Mouse (Mus musculus): ENCODE data around the gene Atp13a2.

Gene Atp13a2

GRCm38 (mm10) chr4:141005983-141006382 lies 19.3 kb downstream of the Atp13a2 start:
- DNase-seq = no peak

DNA sequence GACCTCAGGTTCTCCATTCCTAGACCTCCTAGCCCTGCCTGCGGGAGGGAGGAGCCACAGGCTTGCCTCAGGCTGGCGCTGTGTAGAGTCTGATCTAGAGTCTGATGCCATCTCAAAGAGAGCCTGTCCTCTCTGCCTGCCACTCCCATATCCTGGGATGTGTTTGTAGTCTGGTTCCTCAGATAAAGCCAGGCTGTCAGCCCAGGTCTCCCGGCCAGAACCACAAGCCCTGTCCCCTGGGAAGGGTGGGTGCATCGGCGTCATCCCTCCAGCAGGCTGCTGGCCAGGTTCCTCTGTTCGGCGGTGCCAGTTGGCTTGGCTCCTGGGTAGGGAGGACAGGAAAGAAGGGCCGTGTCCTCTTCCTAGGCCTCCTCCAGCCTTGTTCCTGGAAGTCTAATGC lies 21.4 kb downstream of the Atp13a2 start:
- peak; percentile 46 for DNase-seq

- DNase-seq = no peak
Measured at GRCm38 (mm10) chr4:141010118-141010517, 23.4 kb downstream of the Atp13a2 start, which contains the start of gene Mfap2. Mfap2 (plus strand) TSS chr4:141010418.

DNA sequence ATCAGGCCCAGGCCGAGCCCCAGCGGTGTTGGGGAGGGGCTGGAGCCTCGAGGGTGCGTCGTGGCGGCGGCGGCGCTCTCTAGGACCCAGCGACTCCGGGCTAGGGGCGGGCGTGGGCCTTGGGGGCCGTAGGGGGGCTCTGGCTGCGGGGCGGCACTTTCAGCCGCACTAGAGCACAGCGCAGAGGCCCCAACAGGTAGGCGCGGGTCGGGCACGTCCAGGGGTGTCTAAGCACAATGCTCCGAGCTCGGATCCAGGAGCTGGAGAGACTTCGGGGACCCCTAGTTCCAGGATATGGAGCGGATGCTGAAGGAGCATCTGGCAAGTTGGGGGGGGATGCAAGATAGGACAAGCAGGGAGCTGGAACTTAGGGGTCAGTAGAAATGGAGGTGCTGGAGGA lies 23.9 kb downstream of the Atp13a2 start:
- DNase-seq = no peak

GRCm38 (mm10) chr4:141010941-141011429 lies 24.3 kb downstream of the Atp13a2 start:
- no peak for DNase-seq

GRCm38 (mm10) chr4:141011556-141012328 lies 25.1 kb downstream of the Atp13a2 start:
- DNase-seq = no peak

DNA sequence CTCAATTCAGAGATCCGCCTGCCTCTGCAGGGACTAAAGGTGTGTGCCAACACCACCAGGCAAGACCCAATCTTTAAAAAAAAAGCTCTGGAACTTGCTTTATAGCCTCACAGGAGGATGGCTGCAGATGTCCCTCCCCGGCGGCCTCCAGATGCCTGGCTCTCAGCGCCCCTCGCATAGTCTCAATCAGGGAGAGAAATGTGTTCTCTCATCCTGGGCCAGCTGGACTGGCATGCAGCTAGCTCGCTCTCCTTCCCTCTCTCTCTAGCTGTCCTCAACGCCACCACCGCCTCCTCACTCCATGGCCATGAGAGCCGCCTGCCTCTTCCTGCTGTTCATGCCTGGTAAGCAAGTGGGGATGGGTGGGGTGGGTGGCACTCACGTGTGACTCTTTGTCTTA lies 25.9 kb downstream of the Atp13a2 start:
- no peak for DNase-seq

- DNase-seq = no peak
Measured at GRCm38 (mm10) chr4:141014114-141014513, 27.4 kb downstream of the Atp13a2 start.

DNA sequence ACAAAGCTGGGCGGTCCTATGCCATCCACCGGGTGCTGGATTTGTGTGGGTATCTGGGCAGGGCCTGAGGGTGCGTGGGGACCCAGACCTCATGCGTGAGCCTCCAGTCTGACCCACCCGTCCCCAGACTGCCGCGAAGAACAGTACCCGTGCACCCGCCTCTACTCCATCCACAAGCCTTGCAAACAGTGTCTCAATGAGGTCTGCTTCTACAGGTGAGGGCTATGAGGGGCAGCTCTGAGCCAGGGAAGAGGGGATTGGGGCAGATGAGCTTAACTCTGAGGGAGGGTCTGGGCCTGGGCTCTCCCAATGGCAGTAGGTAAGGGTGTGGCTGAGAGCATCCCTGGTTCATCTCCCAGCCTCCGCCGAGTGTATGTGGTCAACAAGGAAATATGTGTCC lies 28.2 kb downstream of the Atp13a2 start:
- no peak for DNase-seq

DNA sequence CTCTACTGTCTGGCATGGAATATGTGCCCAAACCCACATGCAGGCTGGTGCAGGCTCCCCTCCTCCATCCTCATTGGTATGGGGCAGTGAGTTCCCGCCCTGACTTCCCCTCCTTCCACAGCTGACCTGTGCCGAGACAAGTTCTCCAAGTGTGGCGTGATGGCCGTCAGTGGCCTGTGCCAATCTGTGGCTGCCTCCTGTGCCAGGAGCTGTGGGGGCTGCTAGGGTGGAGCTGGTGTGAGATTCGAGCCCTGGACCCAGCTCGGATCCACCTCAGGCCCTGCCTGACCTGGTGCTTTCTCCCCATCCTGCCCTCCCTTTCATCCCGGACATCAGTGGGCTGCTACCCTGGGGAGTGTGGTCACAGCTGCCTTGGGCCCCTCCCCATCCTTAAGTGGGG lies 28.7 kb downstream of the Atp13a2 start:
- DNase-seq = no peak

GRCm38 (mm10) chr4:141016311-141016710 lies 29.6 kb downstream of the Atp13a2 start:
- no peak for DNase-seq

DNA sequence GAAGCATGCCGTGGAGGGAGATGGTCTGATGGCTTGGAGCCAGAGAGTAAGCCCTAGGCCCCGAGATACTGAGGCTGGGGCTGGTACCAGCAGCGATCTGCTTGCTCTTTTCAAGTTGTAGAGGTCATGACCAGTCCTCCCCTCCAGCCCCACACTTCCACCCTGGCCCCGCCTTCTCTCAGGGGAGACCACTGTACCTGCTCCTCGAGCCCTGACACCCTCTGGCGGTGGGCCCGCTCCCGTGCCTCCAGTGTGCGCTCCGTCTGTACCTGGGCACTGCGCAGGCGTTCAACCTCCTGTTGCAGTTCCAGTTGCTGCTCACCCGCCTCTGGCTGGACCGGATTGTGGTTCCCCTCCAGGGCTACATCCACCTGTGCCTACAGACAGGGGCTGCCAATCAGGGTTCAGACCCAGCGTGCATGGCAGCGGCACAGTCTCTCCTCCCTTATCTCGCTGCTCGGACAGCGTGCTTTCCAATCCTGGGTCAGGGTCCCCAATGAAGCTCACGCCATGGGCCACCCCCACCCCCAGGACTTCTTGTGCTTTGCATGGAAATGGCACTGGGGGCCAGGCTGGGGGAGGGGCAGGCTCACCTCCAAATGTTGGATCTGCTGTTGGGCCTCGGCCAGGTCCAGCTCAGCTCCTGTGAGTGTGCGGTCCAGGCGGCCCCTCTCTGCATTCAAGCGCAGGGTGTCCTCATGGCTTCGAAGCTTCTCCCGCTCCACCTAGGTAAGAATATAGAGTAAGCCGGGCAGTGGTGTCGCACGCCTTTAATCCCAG lies 31.2 kb downstream of the Atp13a2 start:
- no peak for DNase-seq

GRCm38 (mm10) chr4:141020220-141020619 lies 33.5 kb downstream of the Atp13a2 start:
- DNase-seq = no peak

DNA sequence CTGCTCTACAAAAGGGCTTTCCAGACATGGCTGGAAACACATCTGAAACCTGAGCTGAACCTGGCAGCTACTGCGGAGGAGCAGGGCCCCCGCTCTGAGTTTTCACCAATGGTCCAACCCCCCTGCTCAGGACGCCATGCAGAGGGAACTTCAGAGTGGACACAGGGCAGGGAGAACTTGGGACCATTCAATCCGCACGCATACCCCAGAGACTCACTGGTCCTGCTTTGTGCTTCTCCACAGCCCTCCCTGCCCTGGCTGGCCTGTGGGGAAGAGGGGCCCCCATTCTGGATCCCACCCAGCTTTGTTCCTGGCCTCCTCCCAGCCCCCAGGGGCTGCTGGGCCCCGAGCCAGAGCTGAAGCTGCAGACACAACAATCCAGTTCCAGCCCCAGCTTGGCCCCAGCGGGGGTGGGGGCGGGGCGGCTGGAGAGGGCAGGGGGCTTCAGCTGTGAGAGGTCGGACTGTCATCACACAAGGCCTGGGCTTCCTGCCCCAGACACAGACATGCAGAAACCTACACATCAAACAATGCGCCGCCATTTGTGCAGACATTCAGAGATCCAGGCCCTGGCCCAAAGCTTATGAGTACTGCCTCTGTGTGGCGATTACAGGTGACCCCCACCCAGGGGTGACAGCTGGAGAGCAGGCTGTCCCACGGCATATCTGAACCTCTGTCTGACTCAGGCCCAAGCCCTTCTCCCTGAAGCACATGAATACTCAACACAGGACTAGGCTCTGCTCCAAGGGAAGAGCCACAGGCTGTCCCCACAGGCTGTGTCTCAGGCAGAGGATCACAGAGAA lies 34.3 kb downstream of the Atp13a2 start:
- no peak for DNase-seq

DNA sequence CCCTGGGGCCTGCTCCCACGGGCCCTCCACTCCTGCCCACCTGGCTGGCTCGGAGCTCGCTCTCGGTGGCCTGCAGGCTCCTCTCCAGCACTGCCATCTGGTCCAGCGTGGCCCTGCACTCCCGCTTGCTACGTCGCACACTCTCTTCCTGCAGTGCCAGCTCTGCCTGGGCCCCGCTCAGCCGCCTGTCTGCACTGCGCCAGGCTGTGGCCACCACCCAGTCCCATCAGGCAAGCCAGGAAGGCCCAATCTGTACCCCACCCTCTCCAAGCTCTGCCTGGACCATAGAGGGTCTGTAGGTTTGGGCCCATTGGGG lies 34.9 kb downstream of the Atp13a2 start:
- DNase-seq = no peak

DNA sequence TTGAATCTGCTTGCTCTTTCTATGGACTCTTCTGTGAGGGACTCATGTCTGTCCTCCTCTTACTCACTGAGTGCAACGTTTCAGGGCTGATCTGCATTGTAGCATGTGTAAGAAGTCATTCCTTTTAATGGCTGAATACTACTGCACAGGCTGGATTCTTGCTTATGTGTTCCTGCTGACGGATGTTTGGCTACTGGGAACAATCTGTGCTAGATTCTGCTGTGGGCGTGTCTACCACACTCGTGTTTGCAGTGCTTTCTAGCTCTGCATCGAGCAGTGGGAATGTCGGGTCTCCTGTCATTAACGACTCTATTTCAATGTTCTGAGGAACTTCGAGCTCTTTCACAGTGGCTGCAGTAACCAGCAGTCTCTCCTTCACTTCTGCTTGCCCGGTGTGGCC lies 37.4 kb downstream of the Atp13a2 start:
- no peak for DNase-seq

DNA sequence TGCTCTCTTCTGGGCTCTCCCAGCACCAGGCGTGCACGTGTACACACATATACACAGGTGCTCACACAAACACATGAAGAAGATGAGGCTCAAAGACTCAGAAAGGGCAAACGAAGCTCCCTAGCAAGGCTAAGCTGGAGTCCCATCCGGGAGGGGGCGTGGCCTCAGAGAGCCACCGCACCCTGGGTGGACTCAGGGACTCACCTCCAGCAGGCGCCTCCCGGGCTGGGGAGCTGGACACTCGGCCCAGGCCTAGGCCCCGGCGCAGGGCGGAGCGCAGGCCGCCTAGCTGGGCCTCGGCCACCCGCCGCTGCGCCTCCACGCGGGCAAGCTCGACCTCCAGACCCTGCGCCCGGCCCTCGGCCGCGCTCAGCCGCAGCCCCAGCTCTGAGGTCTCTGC lies 38.3 kb downstream of the Atp13a2 start:
- DNase-seq = no peak

- no peak for DNase-seq
Measured at GRCm38 (mm10) chr4:141030541-141031206, 44.0 kb downstream of the Atp13a2 start.

DNA sequence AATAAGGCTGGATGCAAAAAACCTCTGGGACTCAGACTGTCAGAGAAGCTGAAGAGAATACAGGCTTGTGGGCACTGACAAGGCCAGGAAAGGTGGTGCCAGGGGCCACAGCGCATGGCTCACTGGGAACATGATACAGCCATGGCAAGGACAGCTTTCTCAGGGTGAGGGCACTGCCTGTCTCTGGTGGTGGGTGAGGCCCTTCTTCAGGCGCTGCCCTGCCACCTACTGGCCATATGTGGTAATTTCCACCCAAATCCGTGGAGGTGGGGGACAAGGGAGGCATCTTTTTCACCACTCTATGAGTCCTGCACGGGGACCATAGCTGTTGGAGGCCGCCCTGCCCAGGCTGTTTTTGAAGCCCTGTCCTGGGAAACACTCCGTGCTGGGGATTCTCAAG lies 45.1 kb downstream of the Atp13a2 start:
- peak; percentile 77 for DNase-seq

GRCm38 (mm10) chr4:141033606-141034549 lies 47.2 kb downstream of the Atp13a2 start:
- DNase-seq = peak; percentile 72

GRCm38 (mm10) chr4:141041117-141041516 lies 54.4 kb downstream of the Atp13a2 start:
- no peak for DNase-seq

- peak; percentile 63 for DNase-seq
Measured at GRCm38 (mm10) chr4:141044816-141045215, 58.1 kb downstream of the Atp13a2 start.

Data from kidney, adult 18-20 months (tissue).